Mouse (Mus musculus) small intestine, adult 2 months (tissue): Measurements from ENCODE around the gene Lmx1b. TPM values are rescaled to one million over a fixed set of nuclear protein-coding genes. Genes with fewer than 3 reads are reported as not detected.

Experiments
- H3K27ac ChIP-seq: fragments of 200-500 bp; 2 replicates; pipeline ENCODE4 v1.5.1; 2012; ENCODE audit warnings: low read depth, low read length, control low read depth, inconsistent platforms; ENCODE audit not compliant: insufficient read depth
- H3K27me3 ChIP-seq: fragments of 200-500 bp; 2 replicates; pipeline ENCODE4 v1.6.1; 2012; ENCODE audit warnings: mild to moderate bottlenecking, moderate library complexity, low read length, inconsistent platforms; ENCODE audit not compliant: control insufficient read depth, insufficient read depth
- H3K36me3 ChIP-seq: fragments of 200-500 bp; 2 replicates; pipeline ENCODE4 v1.6.1; 2012; ENCODE audit warnings: mild to moderate bottlenecking, low read length, control low read depth, inconsistent platforms; ENCODE audit not compliant: control insufficient read depth, insufficient read depth
- H3K4me1 ChIP-seq: fragments of 200-500 bp; 2 replicates; pipeline ENCODE4 v1.6.1; 2012; ENCODE audit warnings: low read length, inconsistent platforms, mixed read lengths; ENCODE audit not compliant: control insufficient read depth, insufficient read depth, insufficient read length
- H3K4me3 ChIP-seq: fragments of 200-500 bp; 2 replicates; pipeline ENCODE4 v1.5.1; 2012; ENCODE audit warnings: low read depth, mild to moderate bottlenecking, control low read depth, inconsistent platforms, low read length, moderate library complexity
- CTCF ChIP-seq: fragments of 200-500 bp; IDR thresholded peaks from 2 replicates; pipeline ENCODE4 v1.5.1; 2012; ENCODE audit warnings: low read depth, mild to moderate bottlenecking, control low read depth, inconsistent platforms, low read length, moderate library complexity, mixed read lengths; ENCODE audit not compliant: insufficient replicate concordance, insufficient read length; ENCODE audit errors: extremely low read depth
- POLR2A ChIP-seq: fragments of 200-500 bp; IDR thresholded peaks from 2 replicates; pipeline ENCODE4 v1.6.1; 2012; ENCODE audit warnings: low read depth, mild to moderate bottlenecking, control low read depth, inconsistent platforms, low read length, moderate library complexity
- WGBS: fragments of 180-500 bp; shearing (Covaris S2); methylation state at CpG from one replicate; pipeline ENCODE4 v1.1.7; 2018; 5-methylcytosine and 5-hydroxymethylcytosine counted together
- polyA plus RNA-seq: library from polyadenylated mRNA; depleted of rRNA; stranded (reverse); fragments of >200 nt; gene quantifications from 2 replicates; pipeline ENCODE4 v1.2.3, GENCODE M21; 2012

Gene Lmx1b
- polyA plus RNA-seq, 1 experiment, result 0.10 TPM

GRCm38 (mm10) chr2:33643721-33644713 is 3.7 kb upstream of the Lmx1b start:
- H3K4me1 ChIP-seq, result peaks cover 3% of the 10 kb centered on the region
- H3K4me3 ChIP-seq, result no peak overlapping the region
- no peaks in the 10 kb centered on the region for H3K36me3 ChIP-seq
- 12% methylated on average over 50 of the region's 50 CpGs for WGBS
- peaks cover 83% of the 10 kb centered on the region for H3K27me3 ChIP-seq
- TF ChIP-seq POLR2A (no peak), CTCF (no peak)
- H3K27ac ChIP-seq, result no peak overlapping the region

- no peak for TF ChIP-seq POLR2A
- peak; percentile 79 for TF ChIP-seq CTCF
- H3K4me3 ChIP-seq, result no peak overlapping the region
- no peaks in the 10 kb centered on the region for H3K36me3 ChIP-seq
- H3K4me1 ChIP-seq, result peaks cover 3% of the 10 kb centered on the region
- 2% methylated on average over 42 of the region's 42 CpGs for WGBS
- no peak overlapping the region for H3K27ac ChIP-seq
- peaks cover 91% of the 10 kb centered on the region for H3K27me3 ChIP-seq
Observed at GRCm38 (mm10) chr2:33642650-33643458, 2.5 kb upstream of the Lmx1b start.

- TF ChIP-seq POLR2A (no peak), CTCF (no peak)
- no peak overlapping the region for H3K4me3 ChIP-seq
- peaks cover 3% of the 10 kb centered on the region for H3K4me1 ChIP-seq
- no peaks in the 10 kb centered on the region for H3K36me3 ChIP-seq
- peaks cover 95% of the 10 kb centered on the region for H3K27me3 ChIP-seq
- H3K27ac ChIP-seq, result no peak overlapping the region
- WGBS, result 3% methylated on average over 41 of the region's 41 CpGs
Observed at GRCm38 (mm10) chr2:33641859-33642571, 1.7 kb upstream of the Lmx1b start.

- Histone ChIP-seq H3K4me3 (peak overlapping the region; percentile 40), H3K36me3 (no peaks in the 10 kb centered on the region), H3K27ac (no peak overlapping the region), H3K4me1 (peaks cover 3% of the 10 kb centered on the region), H3K27me3 (peaks cover 97% of the 10 kb centered on the region)
- 4% methylated on average over 50 of the region's 56 CpGs for WGBS
- no peak for TF ChIP-seq POLR2A
- no peak for TF ChIP-seq CTCF
Observed at GRCm38 (mm10) chr2:33640978-33641858, 907 bp upstream of the Lmx1b start.

GRCm38 (mm10) chr2:33639301-33640170 is 775 bp downstream of the Lmx1b start:
- H3K4me1 ChIP-seq, result peaks cover 3% of the 10 kb centered on the region
- WGBS, result 2% methylated on average over 71 of the region's 71 CpGs
- TF ChIP-seq CTCF, result no peak
- TF ChIP-seq POLR2A, result no peak
- no peak overlapping the region for H3K27ac ChIP-seq
- no peaks in the 10 kb centered on the region for H3K36me3 ChIP-seq
- H3K27me3 ChIP-seq, result peaks cover 99% of the 10 kb centered on the region
- 0 out of 2 replicates have a peak overlapping the region, but pooled peaks have one; percentile 5 for H3K4me3 ChIP-seq
